Mouse (Mus musculus): ENCODE data around the gene Tkfc. TPM values are rescaled to one million over a fixed set of nuclear protein-coding genes. Genes with fewer than 3 reads are reported as not detected.
A peak's percentile ranks its signal among the peaks of the same experiment; 100 is the strongest.

Tkfc gene
- 115 and 227 TPM in 2 replicates for polyA plus RNA-seq (2012; rRNA removed)

- peak; percentile 93 for DNase-seq (ENCODE audit: low read depth, low spot score)
- under 1% methylated on average over 49 of the region's 49 CpGs for WGBS
These were observed at the start of gene Tkfc, which contains the start of gene Ddb1 for GRCm38 (mm10) chr19:10605293-10605900. Gene Tkfc (minus strand): TSS chr19:10605654. Gene Ddb1 (plus strand): TSS chr19:10605327.

- 66% methylated on average over 8 of the region's 8 CpGs for WGBS
- no peak for DNase-seq (ENCODE audit: low read depth, low spot score)
These were observed 42.7 kb upstream of the Tkfc start for GRCm38 (mm10) chr19:10648156-10648555.

DNA sequence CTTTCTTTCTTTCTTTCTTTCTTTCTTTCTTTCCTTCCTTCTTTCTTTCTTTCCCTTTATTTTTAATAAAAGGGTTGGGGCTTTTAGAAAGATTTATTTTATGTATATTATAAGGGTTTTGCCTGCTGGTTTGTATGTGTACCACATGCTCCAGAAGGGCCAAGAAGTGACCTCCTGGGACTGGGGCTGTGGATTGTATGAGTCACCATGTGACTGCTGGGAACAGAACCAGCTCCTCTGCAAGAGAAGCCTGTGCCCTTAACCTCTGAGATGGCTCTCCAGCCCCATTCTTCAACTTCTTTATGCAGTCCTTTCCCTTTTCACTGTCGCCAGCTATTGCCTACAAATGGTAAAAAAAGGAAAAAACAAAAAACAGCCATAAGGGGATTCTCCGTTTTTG lies 40.2 kb upstream of the Tkfc start:
- DNase-seq (ENCODE audit: low read depth, low spot score) = no peak
- 75% methylated on average over 2 of the region's 2 CpGs for WGBS

DNA sequence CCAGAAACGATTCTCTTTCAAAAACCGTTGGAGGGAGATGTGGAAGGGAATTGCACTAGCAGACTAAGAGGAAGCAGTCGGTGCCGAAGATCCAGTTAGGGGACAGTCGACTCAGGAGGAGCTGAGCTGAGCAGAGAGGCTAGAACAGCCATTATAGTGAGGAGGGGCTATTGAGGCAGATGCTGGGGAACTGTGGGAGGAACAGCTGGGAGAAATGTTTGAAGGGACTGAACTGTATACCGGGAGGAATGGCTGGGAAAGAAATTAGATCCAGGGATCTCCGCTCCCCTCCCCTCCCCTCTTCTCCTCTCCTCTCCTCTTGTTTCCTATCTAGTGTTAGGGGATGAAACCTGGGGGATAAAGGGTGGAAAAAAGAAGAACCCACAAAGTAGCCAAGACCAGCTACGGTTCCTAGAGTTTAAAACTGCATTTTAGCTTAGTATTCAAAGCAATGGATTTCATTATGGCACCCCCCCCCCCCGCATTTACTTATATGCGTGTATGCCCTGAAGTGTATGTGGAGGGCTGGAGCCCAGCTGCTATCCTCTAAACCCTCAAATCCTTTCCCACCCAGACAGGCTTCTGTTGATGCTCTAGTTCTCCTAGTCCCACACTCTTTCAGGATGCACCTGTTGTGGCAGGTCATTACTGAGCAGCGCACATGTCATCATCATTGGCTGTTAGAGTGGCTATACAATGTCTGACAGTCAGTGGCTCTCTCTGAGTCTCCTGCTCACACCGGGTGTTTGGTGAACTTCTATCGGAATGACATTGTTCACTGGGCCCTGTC lies 35.3 kb upstream of the Tkfc start:
- WGBS = 50% methylated on average over 13 of the region's 13 CpGs
- no peak for DNase-seq (ENCODE audit: low read depth, low spot score)

GRCm38 (mm10) chr19:10640080-10640479 lies 34.6 kb upstream of the Tkfc start:
- no peak for DNase-seq (ENCODE audit: low read depth, low spot score)
- WGBS = 16% methylated on average over 5 of the region's 5 CpGs

DNA sequence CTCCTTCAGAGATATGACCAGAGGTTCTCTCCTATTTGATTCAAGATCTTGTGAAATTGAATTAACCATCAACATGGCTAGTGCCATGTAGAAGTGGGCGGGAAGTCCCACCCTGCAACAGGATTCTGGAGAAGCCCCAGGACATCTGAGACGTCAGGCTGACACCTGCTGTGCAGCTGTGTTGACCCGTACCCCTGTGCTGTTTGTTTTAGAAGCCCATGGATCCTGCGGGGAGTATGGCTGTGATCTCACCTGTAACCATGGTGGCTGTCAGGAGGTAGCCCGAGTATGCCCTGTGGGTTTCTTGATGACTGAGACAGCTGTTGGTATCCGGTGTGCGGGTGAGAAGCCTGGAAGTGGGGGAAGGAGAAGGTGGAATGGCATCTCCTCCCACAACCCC lies 32.4 kb upstream of the Tkfc start:
- DNase-seq (ENCODE audit: low read depth, low spot score) = no peak
- 52% methylated on average over 7 of the region's 7 CpGs for WGBS

- DNase-seq (ENCODE audit: low read depth, low spot score) = peak; percentile 19
- 2% methylated on average over 21 of the region's 21 CpGs for WGBS
These were observed 29.4 kb upstream of the Tkfc start for GRCm38 (mm10) chr19:10634872-10635318.

DNA sequence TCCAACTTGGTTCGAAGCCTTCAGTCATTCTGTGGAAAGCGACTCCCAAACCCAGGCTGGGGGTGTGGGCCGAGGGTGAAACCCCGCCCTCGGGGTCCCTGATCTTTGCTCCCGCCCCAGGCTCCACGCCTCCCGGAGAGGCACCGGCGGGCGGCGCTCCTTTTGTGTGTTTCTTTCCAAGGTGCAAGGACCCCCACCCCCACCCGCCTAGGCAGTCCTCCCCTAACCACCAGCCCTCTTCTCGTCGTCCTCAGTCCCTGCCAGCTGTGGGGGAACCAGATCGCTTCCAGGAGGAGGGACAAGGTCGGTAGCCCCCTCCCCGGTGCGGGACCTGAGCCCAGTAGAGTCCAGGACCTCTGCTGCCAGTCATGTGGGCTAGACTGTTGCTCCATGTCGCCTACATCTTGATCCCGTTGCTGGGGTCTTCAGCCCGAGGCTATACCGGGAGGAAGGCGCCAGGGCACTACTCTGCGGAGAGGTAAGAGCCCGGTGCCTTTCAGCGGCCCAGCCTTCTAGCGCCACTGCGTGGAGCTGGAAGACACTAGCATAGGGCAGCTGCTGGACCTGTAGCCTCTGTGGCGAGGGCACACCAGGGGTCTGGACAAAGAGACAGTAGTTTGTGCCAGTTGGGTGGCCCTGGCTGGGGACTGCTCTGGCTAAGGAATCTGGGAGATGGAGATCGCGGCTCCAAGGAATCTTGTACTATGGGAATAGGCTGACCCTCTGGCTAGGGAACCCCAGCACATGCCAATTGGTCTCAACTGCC lies 28.8 kb upstream of the Tkfc start, which contains the start of gene Vwce:
Gene Vwce (plus strand): TSS at position 108 of the 766 bp plus-strand sequence.
- DNase-seq (ENCODE audit: low read depth, low spot score) = peak; percentile 2
- WGBS = 2% methylated on average over 32 of the region's 32 CpGs

- WGBS = 60% methylated on average over 5 of the region's 5 CpGs
- DNase-seq (ENCODE audit: low read depth, low spot score) = no peak
These were observed 3.3 kb upstream of the Tkfc start for GRCm38 (mm10) chr19:10608573-10609240.

DNA sequence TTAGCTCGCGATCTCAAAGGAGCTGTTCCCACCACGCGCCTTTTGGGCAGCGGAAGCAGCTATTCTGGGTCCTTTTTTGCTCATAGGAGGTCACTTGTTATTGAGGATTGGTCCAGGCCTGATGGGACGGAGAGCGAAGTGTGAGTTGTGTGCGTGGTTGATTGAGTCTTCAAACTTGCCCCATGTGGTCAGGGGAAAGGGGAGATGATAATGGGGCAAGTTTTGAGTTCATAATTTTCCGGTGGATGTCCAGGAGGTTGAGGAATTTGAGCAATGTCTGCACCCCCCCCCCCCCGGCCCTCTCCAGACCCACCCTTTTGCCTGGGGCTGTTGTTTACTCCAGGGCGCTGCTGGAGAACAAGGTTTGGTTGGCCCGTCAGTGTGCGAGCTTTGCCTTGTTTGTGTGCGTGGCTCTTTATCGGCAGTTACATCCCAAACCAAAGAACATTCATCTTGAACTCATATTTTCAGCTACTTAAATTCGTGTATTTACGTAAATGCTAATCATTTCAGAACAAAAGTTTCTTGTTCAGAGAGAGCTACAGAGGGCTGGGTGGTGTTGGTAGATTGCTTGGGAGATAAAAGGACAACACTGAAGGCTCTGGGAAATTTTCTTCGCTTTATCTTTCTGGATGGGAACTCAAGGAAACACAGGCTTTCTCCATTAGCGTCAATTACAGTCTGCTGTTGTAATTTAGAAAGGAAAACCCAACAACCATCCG lies 608 bp upstream of the Tkfc start:
- no peak for DNase-seq (ENCODE audit: low read depth, low spot score)
- WGBS = 3% methylated on average over 20 of the region's 20 CpGs

GRCm38 (mm10) chr19:10604534-10604933 lies 920 bp downstream of the Tkfc start:
- 21% methylated on average over 3 of the region's 3 CpGs for WGBS

DNA sequence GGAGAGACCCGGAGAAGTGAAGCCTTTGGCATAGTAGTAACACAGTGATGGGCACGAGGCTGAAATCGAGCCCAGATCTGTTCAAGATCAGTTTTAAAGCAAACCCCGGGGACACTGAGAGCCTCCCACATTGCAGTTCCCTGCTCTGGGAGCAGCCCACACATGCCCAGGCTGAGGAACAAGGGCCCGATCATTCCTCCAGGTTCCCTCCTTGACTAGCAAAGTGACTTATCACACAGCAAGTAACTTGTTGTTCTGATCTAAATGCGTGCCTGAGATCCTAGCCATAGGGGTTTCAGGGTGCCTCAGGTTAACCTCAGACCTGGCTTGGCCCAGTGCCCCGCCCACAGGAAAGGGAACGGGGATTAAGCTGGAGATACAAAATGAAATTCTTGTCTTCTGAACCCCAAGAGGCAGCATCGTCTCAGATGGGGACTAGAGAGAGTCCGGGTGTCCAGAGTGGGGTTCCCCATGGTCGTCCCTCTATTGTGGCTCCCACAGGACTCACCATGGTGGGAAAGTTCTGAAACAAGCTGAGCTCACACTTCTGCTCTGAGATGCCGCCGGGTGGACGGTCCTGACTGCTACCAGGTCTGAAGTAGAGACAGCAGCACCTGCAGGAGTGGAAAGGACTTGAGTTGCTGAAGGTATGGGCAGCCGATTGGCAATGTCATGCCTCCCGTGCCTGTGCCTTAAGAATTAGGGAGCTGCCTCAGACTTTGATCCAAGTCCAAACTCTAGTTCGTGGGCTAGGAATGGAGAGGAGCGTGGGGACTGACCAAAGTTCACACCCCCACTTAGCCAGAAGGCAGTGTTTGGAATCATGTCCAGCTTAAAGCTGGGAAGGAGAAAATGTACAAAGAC lies 1.6 kb downstream of the Tkfc start:
- peak; percentile 19 for DNase-seq (ENCODE audit: low read depth, low spot score)
- WGBS = 60% methylated on average over 18 of the region's 18 CpGs

More at GRCm38 (mm10) chr19:10604534-10604933, 920 bp downstream of the Tkfc start:
- DNase-seq (ENCODE audit: low read depth, low spot score) = no peak

GRCm38 (mm10) chr19:10602787-10603186 lies 2.7 kb downstream of the Tkfc start:
- DNase-seq (ENCODE audit: low read depth, low spot score) = peak; percentile 80
- WGBS = 2% methylated on average over 9 of the region's 9 CpGs

DNA sequence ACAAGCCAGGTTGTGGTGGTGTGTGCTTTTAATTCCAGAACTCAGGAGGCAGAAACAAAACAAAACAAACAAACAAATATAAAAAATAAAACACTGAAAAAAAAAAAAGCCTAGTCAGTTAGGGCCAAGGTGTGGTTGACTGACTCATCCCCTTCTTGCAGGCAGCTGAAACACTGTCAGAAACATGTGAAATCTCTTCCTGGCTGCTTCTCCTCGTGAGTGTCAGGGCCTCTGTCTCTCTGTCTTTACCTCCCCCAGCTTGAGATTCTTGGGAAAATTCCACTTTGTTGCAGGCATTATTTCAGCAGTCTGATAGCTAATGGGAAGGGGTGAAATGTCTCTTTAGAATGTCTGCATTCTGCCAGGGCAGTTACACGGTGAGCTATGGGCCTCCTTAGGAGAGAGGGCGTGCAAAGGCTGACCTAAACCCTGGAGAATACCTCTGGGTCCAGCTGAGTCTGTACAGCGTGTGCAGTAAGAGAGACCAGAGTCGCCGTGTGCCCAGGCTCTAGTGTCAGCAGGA lies 3.1 kb downstream of the Tkfc start:
- 6% methylated on average over 6 of the region's 6 CpGs for WGBS
- no peak for DNase-seq (ENCODE audit: low read depth, low spot score)

DNA sequence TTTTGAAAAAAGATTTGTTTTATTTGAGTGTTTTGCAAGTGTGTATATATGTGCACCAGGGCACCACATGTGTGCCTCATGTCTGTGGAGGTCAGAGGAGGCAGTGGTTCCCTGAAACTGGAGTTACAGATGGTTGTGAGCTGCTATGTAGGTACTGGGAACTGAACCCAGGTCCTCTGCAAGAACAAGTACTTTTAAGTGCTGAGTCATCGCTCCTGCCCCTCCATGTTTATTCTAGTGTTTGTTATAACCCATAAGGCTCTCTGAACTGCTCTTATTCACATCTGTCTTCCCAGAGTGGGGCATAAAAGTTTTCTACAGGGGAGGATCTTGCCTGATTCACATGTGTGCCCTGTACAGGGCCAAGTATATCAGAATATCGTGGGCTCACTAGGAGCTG lies 5.8 kb downstream of the Tkfc start:
- DNase-seq (ENCODE audit: low read depth, low spot score) = no peak
- 91% methylated on average over 2 of the region's 2 CpGs for WGBS

DNA sequence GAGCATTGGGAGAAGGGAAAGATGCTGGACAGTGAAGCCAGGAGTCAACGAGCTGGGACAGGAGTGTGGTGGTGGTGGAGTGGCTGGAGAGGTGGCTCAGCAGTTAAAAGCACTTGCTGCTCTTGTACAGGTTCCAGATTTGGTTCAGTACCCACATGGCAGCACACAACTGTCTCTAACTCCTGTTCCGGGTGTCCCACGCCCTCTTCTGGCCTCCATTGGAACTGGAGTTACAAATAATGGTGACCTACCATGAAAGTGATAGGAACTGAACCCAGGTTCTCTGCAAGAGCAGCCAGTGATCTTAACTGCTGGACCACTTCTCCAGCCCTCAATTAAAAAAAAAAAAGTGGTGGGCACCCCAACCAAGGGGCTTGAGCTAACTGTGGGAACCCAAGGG lies 7.3 kb downstream of the Tkfc start:
- 31% methylated on average over 3 of the region's 3 CpGs for WGBS
- DNase-seq (ENCODE audit: low read depth, low spot score) = no peak

DNA sequence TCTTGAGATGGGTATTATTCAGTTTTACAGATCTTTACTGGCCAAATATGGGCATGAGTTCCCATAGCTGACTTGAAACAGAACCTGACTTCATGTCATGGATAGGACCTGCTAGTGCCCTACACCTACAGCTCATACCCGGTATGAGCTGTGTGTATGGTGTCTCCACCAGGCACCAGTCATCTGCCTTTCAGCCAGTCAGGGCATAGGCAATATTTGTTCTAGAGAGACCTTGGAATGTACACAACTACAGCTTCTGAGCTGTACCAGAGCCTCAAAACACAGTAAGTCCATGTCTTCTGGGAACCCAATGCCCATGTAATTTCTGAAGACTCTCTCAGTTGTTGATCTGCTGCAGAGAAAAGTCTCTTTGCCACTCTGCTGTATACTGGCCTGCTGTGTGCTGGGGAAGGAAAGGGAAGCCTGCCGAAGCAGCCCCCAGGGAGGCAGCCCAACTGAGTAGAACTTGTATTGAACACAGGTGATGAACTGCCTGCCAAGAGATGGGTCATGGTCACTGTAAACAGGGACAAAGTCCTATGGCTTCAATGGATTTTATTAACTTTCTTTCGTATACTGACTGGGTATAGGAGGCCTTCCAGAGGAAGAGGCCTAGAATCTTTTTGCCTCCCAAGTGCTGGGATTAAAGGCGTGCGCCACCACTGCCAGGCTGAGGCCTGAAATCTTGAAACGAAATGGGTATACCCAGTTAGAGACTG lies 13.6 kb downstream of the Tkfc start:
- 81% methylated on average over 6 of the region's 6 CpGs for WGBS
- DNase-seq (ENCODE audit: low read depth, low spot score) = no peak
